Mouse (Mus musculus) megakaryocyte, embryonic 14.5 days (primary cell): ENCODE measurements around the gene Hoxd10. TPM values are rescaled to one million over a fixed set of nuclear protein-coding genes. Genes with fewer than 3 reads are reported as not detected.

Source experiments
- H3K27me3 ChIP-seq: replicated peaks from 2 replicates; pipeline ENCODE3; 2012; ENCODE audit warnings: inconsistent platforms
- H3K36me3 ChIP-seq: replicated peaks from 2 replicates; pipeline ENCODE3; 2012; ENCODE audit warnings: low read length, inconsistent platforms, mixed read lengths
- H3K4me1 ChIP-seq: 2 replicates; pipeline ENCODE4 v1.6.1; 2012; ENCODE audit warnings: inconsistent platforms
- H3K4me3 ChIP-seq: replicated peaks from 2 replicates; pipeline ENCODE3; 2012; ENCODE audit warnings: moderate library complexity, mild to moderate bottlenecking, inconsistent platforms
- H3K9me3 ChIP-seq: 2 replicates; pipeline ENCODE4 v1.6.1; 2012; ENCODE audit warnings: inconsistent platforms
- FLI1 ChIP-seq: IDR thresholded peaks from 2 replicates; pipeline ENCODE4 v1.6.1; 2012; ENCODE audit warnings: low read length, inconsistent platforms, mixed read lengths
- GATA1 ChIP-seq: IDR thresholded peaks from 3 replicates; pipeline ENCODE4 v1.6.1; 2012; ENCODE audit warnings: mixed read lengths, low read length, inconsistent platforms, borderline replicate concordance
- polyA plus RNA-seq: library from polyadenylated mRNA; stranded (reverse); fragments of >175 nt; gene quantifications from 2 replicates; pipeline ENCODE4 v1.2.3, GENCODE M21; 2012; ENCODE audit warnings: low replicate concordance; ENCODE audit not compliant: insufficient read depth

Gene Hoxd10
- polyA plus RNA-seq: not detected in 2 replicates

GRCm38 (mm10) chr2:74691022-74691951 lies at the start of gene Hoxd10:
Gene Hoxd10, plus strand, starts transcription at chr2:74691924.
- TF ChIP-seq GATA1 (no peak), FLI1 (no peak)
- Histone ChIP-seq H3K27me3 (peaks cover 98% of the 10 kb centered on the region), H3K4me1 (peaks cover 32% of the 10 kb centered on the region), H3K9me3 (peaks cover 11% of the 10 kb centered on the region), H3K36me3 (no peaks in the 10 kb centered on the region), H3K4me3 (no peak within 1 kb of the TSS)

- TF ChIP-seq FLI1 (no peak), GATA1 (no peak)
- H3K36me3 ChIP-seq: no peaks in the 10 kb centered on the region
- H3K9me3 ChIP-seq: peaks cover 15% of the 10 kb centered on the region
- peaks cover 41% of the 10 kb centered on the region for H3K27me3 ChIP-seq
- H3K4me1 ChIP-seq: peaks cover 9% of the 10 kb centered on the region; the same call in 1 of the 2 replicates
- no peak overlapping the region for H3K4me3 ChIP-seq
Measured at GRCm38 (mm10) chr2:74642431-74642830, 49.3 kb upstream of the Hoxd10 start.

- Histone ChIP-seq H3K27me3 (peaks cover 67% of the 10 kb centered on the region), H3K4me3 (no peak overlapping the region), H3K4me1 (peaks cover 23% of the 10 kb centered on the region), H3K9me3 (peaks cover 18% of the 10 kb centered on the region), H3K36me3 (no peaks in the 10 kb centered on the region)
- no peak for TF ChIP-seq GATA1
- TF ChIP-seq FLI1: no peak
Measured at GRCm38 (mm10) chr2:74645631-74646030, 46.1 kb upstream of the Hoxd10 start.

GRCm38 (mm10) chr2:74647082-74647864 lies 44.5 kb upstream of the Hoxd10 start:
- no peak overlapping the region for H3K4me3 ChIP-seq
- no peak for TF ChIP-seq FLI1
- peaks cover 18% of the 10 kb centered on the region for H3K9me3 ChIP-seq
- H3K4me1 ChIP-seq: peaks cover 23% of the 10 kb centered on the region
- H3K36me3 ChIP-seq: no peaks in the 10 kb centered on the region
- H3K27me3 ChIP-seq: peaks cover 82% of the 10 kb centered on the region

GRCm38 (mm10) chr2:74652996-74653340 lies 38.8 kb upstream of the Hoxd10 start:
- no peak overlapping the region for H3K4me3 ChIP-seq
- TF ChIP-seq FLI1 (no peak), GATA1 (no peak)
- peaks cover 3% of the 10 kb centered on the region for H3K9me3 ChIP-seq
- no peaks in the 10 kb centered on the region for H3K36me3 ChIP-seq
- H3K4me1 ChIP-seq: peaks cover 41% of the 10 kb centered on the region
- H3K27me3 ChIP-seq: peaks cover 95% of the 10 kb centered on the region

- H3K36me3 ChIP-seq: no peaks in the 10 kb centered on the region
- H3K27me3 ChIP-seq: peaks cover 95% of the 10 kb centered on the region
- H3K9me3 ChIP-seq: peaks cover 6% of the 10 kb centered on the region; the same call in 1 of the 2 replicates
- H3K4me3 ChIP-seq: no peak overlapping the region
- peaks cover 44% of the 10 kb centered on the region for H3K4me1 ChIP-seq
- TF ChIP-seq FLI1: no peak
- no peak for TF ChIP-seq GATA1
Measured at GRCm38 (mm10) chr2:74653781-74654535, 37.8 kb upstream of the Hoxd10 start.

- Histone ChIP-seq H3K4me3 (peak overlapping the region; percentile 42), H3K9me3 (peaks cover 8% of the 10 kb centered on the region; the same call in 1 of the 2 replicates), H3K36me3 (no peaks in the 10 kb centered on the region), H3K27me3 (peaks cover 95% of the 10 kb centered on the region), H3K4me1 (peaks cover 49% of the 10 kb centered on the region)
- TF ChIP-seq FLI1 (no peak), GATA1 (no peak)
Measured at GRCm38 (mm10) chr2:74654743-74655419, 36.8 kb upstream of the Hoxd10 start.

- peaks cover 45% of the 10 kb centered on the region for H3K4me1 ChIP-seq
- peak overlapping the region; percentile 88 for H3K4me3 ChIP-seq
- peaks cover 8% of the 10 kb centered on the region; the same call in 1 of the 2 replicates for H3K9me3 ChIP-seq
- H3K27me3 ChIP-seq: peaks cover 94% of the 10 kb centered on the region
- no peaks in the 10 kb centered on the region for H3K36me3 ChIP-seq
- TF ChIP-seq GATA1 (no peak), FLI1 (no peak)
Measured at GRCm38 (mm10) chr2:74655420-74655781, 36.3 kb upstream of the Hoxd10 start.
